Mouse (Mus musculus) cerebellum, postnatal 4 days (tissue): ENCODE data around the gene Znrf1.

Source experiments
- DNase-seq, 2 experiments: peaks; one replicate each; pipeline ENCODE4 v3.0.0; 2022; ENCODE audit warnings: low spot score in 2 of 2, mixed read lengths in 1 of 2

Gene Znrf1

DNA sequence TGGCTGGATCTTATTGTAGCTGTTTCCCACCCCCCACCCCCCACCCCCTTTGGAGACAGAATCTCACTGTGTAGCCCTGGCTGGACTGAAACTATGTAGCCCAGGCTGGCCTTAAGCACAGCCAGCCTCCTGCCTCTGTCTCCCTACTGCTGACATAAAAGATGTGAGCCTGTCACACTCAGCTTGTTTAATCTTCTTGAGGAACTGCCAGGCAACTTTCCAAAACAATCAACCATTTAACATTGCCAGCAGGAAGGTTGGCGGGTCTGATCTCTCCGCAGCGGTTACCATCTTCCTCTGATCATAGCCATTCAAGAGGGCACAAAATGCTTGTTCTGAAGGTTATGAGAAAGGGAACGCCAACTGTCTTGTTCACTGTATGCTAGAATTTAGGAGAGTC is 2.4 kb upstream of the Znrf1 start:
- no peak for DNase-seq

GRCm38 (mm10) chr8:111535491-111535890 is 406 bp upstream of the Znrf1 start:
- DNase-seq = no peak

DNA sequence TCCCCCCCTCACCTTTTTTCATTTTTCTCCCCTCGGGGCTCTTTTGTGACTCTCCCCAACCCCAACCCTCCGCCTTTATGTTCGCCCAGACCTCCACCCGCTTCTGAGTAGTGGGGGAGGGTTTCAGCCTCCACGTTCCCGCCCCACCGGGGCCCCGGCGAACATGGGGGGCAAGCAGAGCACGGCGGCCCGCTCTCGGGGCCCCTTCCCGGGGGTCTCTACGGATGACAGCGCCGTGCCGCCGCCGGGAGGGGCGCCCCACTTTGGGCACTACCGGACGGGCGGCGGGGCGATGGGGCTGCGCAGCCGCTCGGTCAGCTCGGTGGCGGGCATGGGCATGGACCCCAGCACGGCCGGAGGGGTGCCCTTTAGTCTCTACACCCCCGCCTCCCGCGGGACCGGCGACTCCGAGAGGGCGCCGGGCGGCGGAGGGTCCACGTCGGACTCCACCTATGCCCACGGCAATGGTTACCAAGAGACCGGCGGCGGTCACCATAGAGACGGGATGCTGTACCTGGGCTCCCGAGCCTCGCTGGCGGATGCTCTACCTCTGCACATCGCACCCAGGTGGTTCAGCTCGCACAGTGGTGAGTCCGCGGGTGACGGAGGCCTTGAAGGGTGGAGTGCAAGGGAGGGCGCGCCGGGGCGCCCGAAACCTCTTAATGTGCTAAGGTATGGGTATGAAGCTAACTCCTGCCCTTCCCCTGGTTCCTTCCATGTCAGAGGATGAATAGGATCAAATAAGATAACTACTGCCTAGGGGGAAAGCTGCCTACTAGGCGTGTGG is 1.3 kb downstream of the Znrf1 start:
- peak; percentile 23 to 38 for DNase-seq

DNA sequence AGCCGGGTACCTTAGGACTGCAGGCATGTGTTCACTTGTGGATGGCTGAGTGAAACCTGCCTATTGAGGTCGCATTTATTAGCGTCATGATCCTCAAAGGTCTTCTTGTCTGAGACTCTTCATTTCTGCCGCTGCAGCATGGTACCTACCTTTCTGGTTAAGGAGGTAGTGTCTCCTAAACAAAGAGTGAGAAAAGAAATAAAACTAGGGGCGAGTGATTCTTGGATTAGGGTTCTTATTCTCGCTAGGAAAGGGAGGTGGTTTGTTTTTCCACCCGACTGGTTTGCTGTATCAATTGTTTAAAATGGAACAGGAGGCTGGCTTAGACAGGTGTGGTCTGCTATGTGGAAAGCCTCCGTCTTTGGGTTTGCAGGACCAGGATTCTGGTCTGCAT is 1.9 kb downstream of the Znrf1 start:
- DNase-seq = no peak

GRCm38 (mm10) chr8:111538194-111538593 is 2.3 kb downstream of the Znrf1 start:
- DNase-seq = no peak

DNA sequence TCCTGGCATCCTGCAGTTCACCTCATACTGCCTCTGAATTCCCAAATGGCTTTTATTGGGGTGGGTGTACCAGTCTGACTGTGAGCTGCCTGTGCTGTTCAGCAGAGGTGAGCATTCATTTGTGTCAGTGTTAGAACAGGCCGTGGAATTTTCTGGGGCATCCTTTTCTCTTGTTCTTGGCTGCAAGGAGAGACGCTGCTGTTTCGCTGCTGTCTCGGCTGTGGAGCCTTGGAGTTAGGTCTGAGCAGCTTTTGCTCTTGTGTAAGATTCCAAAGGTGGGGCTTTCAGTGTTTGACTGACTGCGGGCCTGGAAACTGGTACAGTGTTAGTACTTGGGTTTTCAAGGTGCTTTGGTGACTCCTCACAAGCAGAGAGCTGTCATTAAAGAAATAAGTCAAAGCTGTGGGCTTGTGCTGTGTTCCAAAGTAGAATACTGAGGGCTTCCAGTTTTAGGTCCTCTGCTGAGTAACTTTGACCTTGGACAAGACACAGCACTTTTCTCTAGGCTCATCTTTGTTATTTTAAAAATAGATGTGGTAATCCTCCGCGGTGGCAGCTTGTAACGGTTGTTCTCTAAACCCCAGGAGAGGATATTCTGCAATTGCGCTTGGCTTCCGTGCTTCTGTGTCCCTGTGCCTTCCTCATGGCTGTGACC is 3.7 kb downstream of the Znrf1 start:
- no peak for DNase-seq

DNA sequence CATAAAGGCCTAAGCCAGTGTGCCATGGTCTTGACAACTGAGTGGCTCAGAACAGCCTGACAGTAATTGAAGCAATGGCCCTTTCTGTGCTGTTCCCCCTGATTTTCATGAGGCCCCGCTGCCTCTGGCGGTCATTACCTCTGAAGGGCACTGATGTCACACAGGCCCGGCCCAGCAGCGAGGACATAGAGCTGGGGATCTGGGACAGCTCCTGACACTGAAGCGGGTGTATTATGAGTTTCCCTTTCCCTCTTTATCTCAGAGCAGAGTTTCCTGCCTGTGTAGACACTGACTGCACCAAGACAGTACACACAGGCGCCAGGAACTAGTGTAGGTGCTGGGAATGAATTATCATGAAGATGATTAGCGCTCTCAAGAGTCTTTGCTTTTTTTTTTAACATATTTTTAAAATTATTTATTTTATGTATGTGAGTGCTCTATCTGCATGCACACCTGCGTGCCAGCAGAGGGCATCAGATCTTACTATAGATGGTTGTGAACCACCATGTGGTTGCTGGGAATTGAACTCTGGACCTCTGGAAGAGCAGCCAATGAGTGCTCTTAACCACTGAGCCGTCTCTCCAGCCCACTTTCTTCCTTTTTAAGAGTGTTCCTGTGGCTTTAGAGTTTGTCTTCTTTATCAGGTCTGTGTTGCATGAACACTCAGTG is 7.9 kb downstream of the Znrf1 start:
- no peak for DNase-seq

- no peak for DNase-seq
These were observed 9.7 kb downstream of the Znrf1 start for GRCm38 (mm10) chr8:111545406-111546156.

DNA sequence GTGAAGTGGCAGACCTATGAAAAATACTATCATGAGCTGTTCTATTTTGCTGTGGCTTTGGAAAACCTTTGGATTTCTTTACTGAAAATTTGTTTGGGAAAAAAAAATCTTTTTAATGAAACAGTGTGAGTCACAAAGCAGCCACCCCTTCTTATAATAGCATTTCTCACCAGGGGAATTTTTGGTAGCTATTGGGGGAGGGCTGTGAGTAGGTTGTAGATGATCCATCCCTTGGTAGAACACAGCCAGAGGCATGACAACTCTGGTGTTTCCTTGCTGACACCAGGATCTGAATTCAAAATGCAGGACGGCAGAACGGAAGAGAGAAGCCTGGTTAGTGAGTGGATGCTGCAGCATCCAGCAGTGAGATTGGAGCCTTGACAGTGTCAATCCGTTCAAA is 11.2 kb downstream of the Znrf1 start:
- no peak for DNase-seq

GRCm38 (mm10) chr8:111548201-111548600 is 12.3 kb downstream of the Znrf1 start:
- DNase-seq = no peak

DNA sequence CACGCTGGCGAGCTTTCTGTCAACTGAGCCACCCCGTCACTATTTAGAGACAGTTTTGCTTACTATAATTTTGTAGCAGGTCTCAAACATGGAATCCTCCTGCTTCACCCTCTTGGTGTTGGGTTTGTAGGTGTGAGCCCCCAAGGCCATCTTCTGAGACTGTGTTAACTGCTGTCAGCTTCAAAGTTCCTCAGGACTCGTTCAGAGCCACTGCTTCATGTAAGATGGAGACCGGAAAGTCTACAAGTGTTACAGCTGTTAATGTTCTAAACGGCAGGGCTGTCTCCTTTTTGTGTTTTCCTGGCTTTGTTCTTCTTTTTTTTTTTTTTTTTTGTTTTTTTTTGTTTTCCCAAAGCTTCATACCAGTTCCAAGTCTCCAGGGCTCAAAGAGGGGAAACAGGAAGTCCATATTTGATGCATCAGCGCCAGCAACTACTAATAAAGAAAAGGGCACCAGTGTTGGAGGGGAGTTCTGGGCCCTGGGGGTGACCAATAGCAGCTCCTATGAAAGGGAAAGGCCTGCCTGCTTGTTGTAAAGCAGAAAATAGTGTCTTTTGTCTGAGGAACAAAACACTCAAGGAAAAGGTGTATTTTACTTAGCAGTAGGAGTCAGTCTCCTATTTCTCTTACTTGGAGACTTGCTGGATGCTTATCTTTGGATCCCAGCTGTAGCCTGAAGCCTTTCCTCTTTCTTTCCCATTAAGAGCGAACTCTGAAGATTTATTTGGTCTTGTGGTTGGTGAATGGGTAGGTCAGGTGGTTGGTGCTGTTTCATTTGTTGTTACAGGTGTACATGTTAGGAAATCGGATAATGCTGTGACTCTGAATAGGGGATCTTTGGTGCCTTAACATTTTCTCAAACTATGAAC is 14.3 kb downstream of the Znrf1 start:
- no peak for DNase-seq

GRCm38 (mm10) chr8:111551511-111552130 is 15.7 kb downstream of the Znrf1 start:
- no peak for DNase-seq

DNA sequence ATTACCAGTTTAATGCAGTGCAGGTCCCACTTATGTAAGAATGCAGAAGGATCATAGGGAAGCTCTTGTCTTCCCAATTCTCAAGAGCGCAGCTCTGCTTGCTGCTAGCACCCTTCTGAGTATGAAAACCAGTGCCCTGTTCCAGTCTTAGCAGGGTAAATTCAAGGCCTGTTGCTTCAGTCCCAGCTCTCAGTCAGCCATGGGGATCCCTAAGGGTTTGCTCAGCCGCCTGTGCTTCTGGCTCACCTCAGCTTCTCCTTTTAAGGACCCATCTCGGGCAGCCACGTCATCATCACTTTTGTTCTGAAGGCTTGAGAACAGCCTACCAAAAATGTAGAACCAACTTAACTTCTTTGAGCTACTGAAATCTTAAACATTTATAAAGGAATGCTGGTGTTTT is 25.9 kb downstream of the Znrf1 start:
- no peak for DNase-seq

- no peak for DNase-seq
These were observed 26.4 kb downstream of the Znrf1 start for GRCm38 (mm10) chr8:111562274-111562803.

DNA sequence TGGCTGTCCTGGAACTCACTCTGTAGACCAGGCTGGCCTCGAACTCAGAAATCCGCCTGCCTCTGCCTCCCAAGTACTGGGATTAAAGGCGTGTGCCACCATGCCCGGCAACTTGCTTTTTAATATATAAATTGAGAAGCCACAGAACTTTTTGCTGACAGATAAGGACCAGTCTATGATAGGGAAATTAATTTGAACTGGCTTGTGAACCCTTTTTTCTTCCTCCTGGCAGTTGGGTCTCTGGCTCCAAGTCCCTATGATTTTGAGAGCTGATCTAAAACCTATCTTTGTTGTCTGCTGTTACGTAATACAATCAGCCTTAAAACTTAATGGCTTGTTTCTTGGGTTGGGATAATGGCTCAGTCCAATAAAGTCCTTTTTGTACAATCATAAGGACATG is 27.2 kb downstream of the Znrf1 start:
- DNase-seq = no peak

DNA sequence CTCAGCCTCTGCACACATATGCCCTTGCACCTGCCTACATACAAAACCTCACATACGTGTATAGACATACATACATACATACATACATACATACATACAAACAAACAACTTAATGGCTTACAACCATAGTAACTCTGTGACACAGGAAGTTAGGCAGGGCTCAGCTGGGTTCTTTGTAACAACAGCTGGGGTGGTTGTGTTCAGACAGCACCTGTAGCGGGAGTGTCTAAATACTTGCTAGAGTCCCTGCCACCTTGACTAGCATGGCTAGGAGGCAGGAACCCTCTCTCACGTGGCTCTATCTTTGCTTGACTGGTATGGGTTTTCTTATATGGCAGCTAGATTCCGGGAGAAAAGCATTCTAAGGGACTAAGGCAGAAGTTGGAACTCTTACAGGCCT is 27.8 kb downstream of the Znrf1 start:
- DNase-seq = no peak

- DNase-seq = no peak
These were observed 28.2 kb downstream of the Znrf1 start for GRCm38 (mm10) chr8:111564093-111564492.

GRCm38 (mm10) chr8:111565784-111566191 is 29.9 kb downstream of the Znrf1 start:
- no peak for DNase-seq

- DNase-seq = no peak
These were observed 30.4 kb downstream of the Znrf1 start for GRCm38 (mm10) chr8:111566326-111566725.

GRCm38 (mm10) chr8:111567571-111567970 is 31.7 kb downstream of the Znrf1 start:
- DNase-seq = no peak
